Mouse (Mus musculus) heart, postnatal 0 days (tissue): ENCODE measurements around the gene Gars. TPM values are rescaled to one million over a fixed set of nuclear protein-coding genes. Genes with fewer than 3 reads are reported as not detected.

ENCODE experiments used
- ATAC-seq: fragments of 200-750 bp; cut with Nextera tagmentation; 2 replicates; pipeline ENCODE4 v1.8.0; 2017; ENCODE audit warnings: low read depth, moderate number of reproducible peaks, moderate library complexity; ENCODE audit not compliant: insufficient read depth
- DNase-seq: peaks from one replicate; pipeline ENCODE4 v3.0.0-alpha.2; 2016; ENCODE audit warnings: low spot score
- H3K27ac ChIP-seq: fragments of 300-500 bp; sonication (generic); 2 replicates; pipeline ENCODE4 v1.5.1; 2014; ENCODE audit warnings: low read depth, mild to moderate bottlenecking
- H3K27me3 ChIP-seq: fragments of 300-500 bp; sonication (generic); 2 replicates; pipeline ENCODE4 v1.6.1; 2014; ENCODE audit warnings: low read length, mixed read lengths; ENCODE audit not compliant: control insufficient read depth, insufficient read depth
- H3K36me3 ChIP-seq: fragments of 300-500 bp; sonication (generic); replicated peaks from 2 replicates; pipeline ENCODE4 v1.6.1; 2014; ENCODE audit warnings: low read length, mixed read lengths; ENCODE audit not compliant: control insufficient read depth, insufficient read depth
- H3K4me1 ChIP-seq: fragments of 300-500 bp; sonication (generic); 2 replicates; pipeline ENCODE4 v1.6.1; 2014; ENCODE audit warnings: antibody characterized with exemption; ENCODE audit not compliant: control insufficient read depth, insufficient read depth
- H3K4me2 ChIP-seq: fragments of 300-500 bp; sonication (generic); 2 replicates; pipeline ENCODE4 v1.6.1; 2014; ENCODE audit warnings: low read depth, mild to moderate bottlenecking, low read length, moderate library complexity
- H3K4me3 ChIP-seq: fragments of 300-500 bp; sonication (generic); 2 replicates; pipeline ENCODE4 v1.5.1; 2014; ENCODE audit warnings: low read depth, low read length
- H3K9ac ChIP-seq: fragments of 300-500 bp; sonication (generic); replicated peaks from 2 replicates; pipeline ENCODE4 v1.6.1; 2014; ENCODE audit warnings: low read depth, low read length, mixed read lengths
- H3K9me3 ChIP-seq: fragments of 300-500 bp; sonication (generic); replicated peaks from 2 replicates; pipeline ENCODE4 v1.6.1; 2016; ENCODE audit warnings: low read length; ENCODE audit not compliant: control insufficient read depth
- CTCF ChIP-seq: IDR thresholded peaks from 2 replicates; pipeline ENCODE4 v1.5.1; 2016; ENCODE audit warnings: antibody characterized with exemption, control low read depth, low read depth
- EP300 ChIP-seq: IDR thresholded peaks from 2 replicates; pipeline ENCODE4 v1.6.1; 2016; ENCODE audit warnings: antibody characterized with exemption, low read depth
- WGBS: fragments of 180-500 bp; shearing (Covaris S2); extraction: QIAGEN DNeasy Blood & Tissue Kit; methylation state at CpG from one replicate; pipeline ENCODE4 v1.1.7; 2014; 5-methylcytosine and 5-hydroxymethylcytosine counted together
- polyA plus RNA-seq: library from polyadenylated mRNA; unstranded; fragments of >200 nt; fragmentation: Nextera tagmentation; extraction: Ambion mirVana; gene quantifications from 2 replicates; pipeline ENCODE4 v1.2.1, GENCODE M21; 2015
- total RNA-seq: library from RNA; depleted of rRNA; stranded (reverse); fragments of >200 nt; gene quantifications from 2 replicates; pipeline ENCODE4 v1.2.3, GENCODE M21; 2014; ENCODE audit warnings: low replicate concordance

Gene Gars
- total and polyA plus RNA-seq, 2 experiments from 2014 or later: 81.5 to 105 TPM

DNA sequence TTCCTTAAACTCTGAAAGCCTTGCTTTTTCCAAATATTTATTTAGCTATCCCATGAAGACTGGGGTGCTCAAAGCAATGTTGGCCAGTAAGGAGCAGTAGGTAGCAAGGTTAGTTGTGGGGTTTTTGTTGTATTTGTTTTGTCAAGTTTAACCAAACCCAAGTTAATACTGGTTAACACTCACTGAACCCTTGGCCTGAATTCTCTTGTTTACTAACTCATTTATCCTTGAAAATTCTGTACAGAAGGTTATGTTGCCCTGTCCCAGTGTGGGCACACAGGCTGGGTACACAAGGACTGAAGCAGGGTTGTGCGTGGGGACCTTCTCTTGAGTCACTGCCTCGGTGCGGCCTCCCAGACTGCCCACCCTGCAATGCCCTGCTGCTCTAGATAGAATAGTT, 41.4 kb upstream of the Gars start:
- no peak overlapping the region for H3K27ac ChIP-seq
- 90% methylated on average over 3 of the region's 3 CpGs for WGBS
- no peaks in the 10 kb centered on the region for H3K9me3 ChIP-seq
- H3K4me2 ChIP-seq: no peak overlapping the region
- H3K27me3 ChIP-seq: no peaks in the 10 kb centered on the region
- H3K4me3 ChIP-seq: no peak overlapping the region
- DNase-seq (no peak), ATAC-seq (no peak)
- TF ChIP-seq CTCF (no peak), EP300 (no peak)
- H3K4me1 ChIP-seq: no peaks in the 10 kb centered on the region
- H3K9ac ChIP-seq: no peak overlapping the region
- no peaks in the 10 kb centered on the region for H3K36me3 ChIP-seq

- H3K27me3 ChIP-seq: no peaks in the 10 kb centered on the region
- no peak for TF ChIP-seq CTCF
- no peak for TF ChIP-seq EP300
- no peaks in the 10 kb centered on the region for H3K4me1 ChIP-seq
- no peak overlapping the region for H3K9ac ChIP-seq
- no peak overlapping the region for H3K27ac ChIP-seq
- no peak overlapping the region for H3K4me3 ChIP-seq
- DNase-seq (no peak), ATAC-seq (no peak)
- H3K4me2 ChIP-seq: no peak overlapping the region
- H3K9me3 ChIP-seq: no peaks in the 10 kb centered on the region
- no peaks in the 10 kb centered on the region for H3K36me3 ChIP-seq
- WGBS: 68% methylated on average over 6 of the region's 6 CpGs
Measured at GRCm38 (mm10) chr6:54997726-54998125, 40.1 kb upstream of the Gars start.

GRCm38 (mm10) chr6:55001320-55001719, 36.5 kb upstream of the Gars start:
- Histone ChIP-seq H3K27me3 (no peaks in the 10 kb centered on the region), H3K4me3 (no peak overlapping the region), H3K9me3 (no peaks in the 10 kb centered on the region), H3K4me2 (no peak overlapping the region), H3K36me3 (no peaks in the 10 kb centered on the region), H3K9ac (no peak overlapping the region), H3K4me1 (no peaks in the 10 kb centered on the region), H3K27ac (no peak overlapping the region)
- 74% methylated on average over 4 of the region's 4 CpGs for WGBS
- no peak for TF ChIP-seq EP300
- no peak for DNase-seq
- no peak for ATAC-seq

DNA sequence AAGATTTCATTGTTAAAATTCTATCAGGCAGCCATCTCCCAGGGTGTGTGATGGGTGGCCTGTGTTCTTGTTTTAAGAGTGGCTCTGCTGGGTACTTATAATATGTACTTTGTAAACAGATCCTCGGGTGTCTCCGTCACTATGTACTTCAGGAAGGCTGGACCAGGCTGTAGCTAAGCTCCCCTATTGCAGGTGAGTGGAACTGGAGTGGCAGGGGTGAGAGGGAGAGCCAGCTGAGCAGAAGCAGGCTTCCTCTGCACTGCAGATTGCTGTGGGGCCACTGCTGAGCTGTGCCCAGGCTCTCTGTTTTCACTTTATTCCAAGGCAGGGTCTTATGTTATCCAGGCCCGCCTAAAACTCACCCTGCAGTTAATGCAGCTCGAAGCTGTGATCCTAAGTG, 35.4 kb upstream of the Gars start:
- H3K9me3 ChIP-seq: no peaks in the 10 kb centered on the region
- H3K9ac ChIP-seq: no peak overlapping the region
- H3K4me1 ChIP-seq: no peaks in the 10 kb centered on the region
- H3K4me3 ChIP-seq: no peak overlapping the region
- no peak overlapping the region for H3K4me2 ChIP-seq
- TF ChIP-seq CTCF: no peak
- TF ChIP-seq EP300: no peak
- ATAC-seq: no peak
- H3K27me3 ChIP-seq: no peaks in the 10 kb centered on the region
- H3K36me3 ChIP-seq: no peaks in the 10 kb centered on the region
- no peak overlapping the region for H3K27ac ChIP-seq
- 70% methylated on average over 4 of the region's 4 CpGs for WGBS
- no peak for DNase-seq

GRCm38 (mm10) chr6:55003559-55003958, 34.2 kb upstream of the Gars start:
- Histone ChIP-seq H3K4me3 (no peak overlapping the region), H3K27ac (no peak overlapping the region), H3K36me3 (no peaks in the 10 kb centered on the region), H3K4me1 (no peaks in the 10 kb centered on the region), H3K9ac (no peak overlapping the region), H3K9me3 (no peaks in the 10 kb centered on the region), H3K4me2 (no peak overlapping the region), H3K27me3 (0 out of 2 replicates have a peak, but pooled peaks cover 2% of the 10 kb centered on the region)
- peak; percentile 67 for ATAC-seq
- WGBS: 33% methylated on average over 4 of the region's 4 CpGs
- DNase-seq: no peak
- TF ChIP-seq CTCF (no peak), EP300 (no peak)

- 76% methylated on average over 8 of the region's 8 CpGs for WGBS
- 0 out of 2 replicates have a peak, but pooled peaks cover 2% of the 10 kb centered on the region for H3K27me3 ChIP-seq
- no peak for TF ChIP-seq EP300
- TF ChIP-seq CTCF: no peak
Measured at GRCm38 (mm10) chr6:55008401-55008800, 29.4 kb upstream of the Gars start.

More at GRCm38 (mm10) chr6:55008401-55008800, 29.4 kb upstream of the Gars start:
- DNase-seq (no peak), ATAC-seq (no peak)
- Histone ChIP-seq H3K9me3 (no peaks in the 10 kb centered on the region), H3K4me2 (no peak overlapping the region), H3K27ac (no peak overlapping the region), H3K36me3 (no peaks in the 10 kb centered on the region), H3K4me1 (0 out of 2 replicates have a peak, but pooled peaks cover 5% of the 10 kb centered on the region), H3K4me3 (no peak overlapping the region), H3K9ac (no peak overlapping the region)
